Mouse (Mus musculus) heart, adult 2 months (tissue): Measurements from ENCODE around the gene Uhrf1.

ENCODE experiments used
- CTCF ChIP-seq: fragments of 200-600 bp; IDR thresholded peaks from 2 replicates; pipeline ENCODE4 v1.8.1; 2022; ENCODE audit warnings: antibody characterized with exemption, mild to moderate bottlenecking, moderate library complexity
- POLR2A ChIP-seq: fragments of 200-500 bp; IDR thresholded peaks from 2 replicates; pipeline ENCODE4 v1.6.1; 2011; ENCODE audit warnings: mild to moderate bottlenecking, low read depth, low read length, control low read depth; ENCODE audit not compliant: insufficient read depth

DNA sequence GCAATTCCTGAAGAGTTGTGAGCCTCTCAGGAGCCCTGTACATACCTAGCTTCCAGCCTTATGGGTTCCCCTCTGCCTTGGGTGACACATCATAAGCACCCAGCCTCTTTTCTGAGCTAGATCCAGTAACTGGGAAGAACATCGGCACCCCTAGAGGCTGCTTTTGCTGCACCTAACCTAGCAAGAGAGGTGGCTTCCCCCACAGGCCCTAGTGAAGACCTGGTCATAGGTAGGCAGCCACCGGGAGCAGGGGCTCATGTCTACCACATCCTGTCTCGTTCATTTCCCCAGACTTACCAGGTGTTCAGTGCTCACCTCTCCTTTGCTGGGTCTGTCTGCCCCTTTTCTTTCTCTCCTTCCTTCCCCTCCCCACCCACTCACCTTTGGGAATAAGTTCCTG, 27.2 kb downstream of the Uhrf1 start:
- TF ChIP-seq POLR2A, result no peak
- TF ChIP-seq CTCF, result no peak
